Mouse (Mus musculus) ovary, adult 2 months (tissue): Measurements from ENCODE around the gene Olfr9. TPM values are rescaled to one million over a fixed set of nuclear protein-coding genes. Genes with fewer than 3 reads are reported as not detected.

Experiments used
- polyA plus RNA-seq: library from polyadenylated mRNA; depleted of rRNA; stranded (reverse); fragments of >200 nt; gene quantifications from 2 replicates; pipeline ENCODE4 v1.2.3, GENCODE M21; 2012; rRNA removed

The Olfr9 gene
- not detected in 2 replicates for polyA plus RNA-seq

DNA sequence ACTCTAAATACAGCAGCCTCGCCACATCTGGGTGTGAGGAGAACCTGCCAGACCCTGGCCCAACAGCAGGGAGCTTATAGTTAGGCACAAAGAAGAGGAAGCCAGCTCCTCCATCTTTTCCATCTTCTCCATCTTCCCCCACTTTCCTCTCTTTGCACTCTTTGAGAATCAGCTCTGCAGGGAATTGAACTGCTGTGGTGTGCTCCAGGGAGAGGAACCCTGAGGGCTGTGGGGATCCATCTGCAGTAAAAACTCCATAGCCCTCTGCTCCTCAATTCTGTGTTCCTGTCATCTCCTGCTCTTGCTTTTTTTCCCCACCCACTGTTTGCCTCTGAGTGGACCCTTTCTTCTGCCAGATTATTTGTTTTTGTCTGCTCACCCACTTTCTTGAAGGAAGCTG, at the start of gene Olfr9:
TSS of gene Olfr9 (plus strand) at position 301 of the 400 bp plus-strand sequence.

DNA sequence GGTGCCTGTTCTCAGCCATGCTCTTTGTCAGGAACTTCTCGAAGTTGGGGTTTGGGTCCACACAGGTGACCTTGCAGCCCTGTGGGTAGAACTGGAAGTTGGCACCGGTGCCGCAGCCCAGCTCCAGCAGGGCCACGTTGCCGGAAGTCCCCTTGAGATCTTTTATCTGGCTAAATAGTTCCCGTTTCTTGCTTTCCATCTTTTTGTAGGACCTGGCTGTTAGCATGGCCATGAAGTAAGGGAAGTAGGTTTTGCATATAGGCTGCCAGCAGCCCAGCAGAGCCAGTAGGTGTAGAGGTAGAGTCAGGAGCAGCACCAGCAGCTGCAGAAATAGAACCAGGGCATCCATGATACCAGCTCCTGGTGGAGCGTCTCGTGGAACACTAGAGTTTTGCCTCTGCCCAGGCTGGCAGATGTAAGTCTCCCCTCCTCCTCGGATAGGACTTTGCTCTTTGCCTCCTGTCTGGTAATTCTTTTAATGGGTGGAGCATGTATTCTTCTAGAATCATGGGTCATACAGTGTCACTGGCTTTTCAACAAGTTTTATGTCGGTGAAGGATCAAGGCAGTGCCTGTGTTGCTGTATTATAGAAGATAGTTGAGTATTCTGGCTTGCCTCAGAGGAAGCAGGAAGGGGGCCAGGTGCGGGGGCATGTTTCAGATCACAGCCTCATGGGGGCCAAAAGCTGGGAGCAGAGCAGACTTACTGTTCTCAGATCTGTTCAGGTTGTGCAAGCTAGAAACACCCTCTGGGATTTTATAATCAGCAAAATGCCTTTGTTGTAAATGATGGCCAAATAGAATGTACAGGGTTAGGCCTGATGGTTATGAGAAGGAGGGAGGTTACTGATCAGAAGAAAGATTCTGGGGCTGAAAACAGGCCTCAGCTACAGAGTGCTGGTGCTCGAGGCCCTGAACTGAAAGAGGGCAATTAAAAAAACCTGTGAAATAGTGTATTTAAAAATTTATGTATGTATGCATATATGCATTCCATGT, 28.3 kb upstream of the Olfr9 start, which contains the start of gene Mettl7b:
TSS of gene Mettl7b (minus strand) at position 399 of the 995 bp plus-strand sequence.

DNA sequence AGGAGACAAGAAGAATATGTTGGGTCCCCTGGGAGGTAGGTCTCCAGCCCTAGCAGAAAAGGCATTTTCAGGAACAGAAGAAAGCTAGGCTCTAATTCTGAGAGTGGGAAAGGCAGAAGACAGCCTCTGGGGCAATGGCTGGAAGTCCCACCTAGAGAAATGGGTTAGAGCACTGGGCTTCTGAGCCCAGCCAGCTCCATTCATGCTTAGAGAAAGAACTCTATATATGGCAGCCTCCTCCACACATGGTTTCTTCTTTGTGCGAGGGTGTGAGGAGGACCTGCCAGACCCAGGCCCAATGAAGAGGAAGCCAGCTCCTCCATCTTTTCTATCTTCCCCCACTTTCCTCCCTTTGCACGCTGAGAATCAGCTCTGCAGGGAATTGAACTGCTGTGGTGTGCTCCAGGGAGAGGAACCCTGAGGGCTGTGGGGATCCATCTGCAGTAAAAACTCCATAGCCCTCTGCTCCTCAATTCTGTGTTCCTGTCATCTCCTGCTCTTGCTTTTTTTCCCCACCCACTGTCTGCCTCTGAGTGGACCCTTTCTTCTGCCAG, 21.1 kb downstream of the Olfr9 start, which contains the start of gene Olfr763:
TSS of gene Olfr763 (plus strand) at position 504 of the 554 bp plus-strand sequence.

DNA sequence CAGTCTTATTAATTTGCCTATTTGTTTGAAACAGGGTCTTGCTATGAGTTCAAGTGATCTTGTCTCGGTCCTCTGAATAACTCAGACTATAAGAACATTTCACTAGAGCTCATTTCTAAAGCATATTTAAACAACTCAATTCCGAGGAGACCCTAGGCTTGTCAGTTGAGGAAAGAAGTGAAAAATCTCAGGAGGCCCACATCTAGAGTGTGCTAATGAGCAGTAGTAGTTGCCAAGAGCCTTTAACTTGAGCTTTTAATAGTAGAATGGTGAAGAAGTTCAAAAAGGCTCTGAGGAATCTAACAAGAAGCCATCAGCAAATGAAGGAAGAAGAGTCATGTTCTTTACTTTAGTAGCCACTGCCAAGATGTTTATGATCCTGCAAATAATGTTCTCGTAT, 50.6 kb downstream of the Olfr9 start, which contains the start of gene Olfr764-ps1:
TSS of gene Olfr764-ps1 (minus strand) at position 101 of the 400 bp plus-strand sequence.

Other genes starting within 250 kb of the Olfr9 start
- 14.3 and 18.2 TPM in 2 replicates for gene Dgka, start 244.6 kb upstream of the Olfr9 start, polyA plus RNA-seq
- gene Pym1, start 241.5 kb upstream of the Olfr9 start, polyA plus RNA-seq: 20.8 and 23.0 TPM in 2 replicates
- 10.0 and 11.3 TPM in 2 replicates for gene Mmp19, start 198.5 kb upstream of the Olfr9 start, polyA plus RNA-seq
- gene Dnajc14, start 185.4 kb upstream of the Olfr9 start, polyA plus RNA-seq: 10.4 and 10.8 TPM in 2 replicates
- gene Tmem198b, start 185.1 kb upstream of the Olfr9 start, polyA plus RNA-seq: 34.2 and 35.6 TPM in 2 replicates
- 1.6 and 4.1 TPM in 2 replicates for gene Sarnp, start 172.1 kb upstream of the Olfr9 start, polyA plus RNA-seq
- 30.3 and 44.4 TPM in 2 replicates for gene Ormdl2, start 167.8 kb upstream of the Olfr9 start, polyA plus RNA-seq
- 4.8 and 5.4 TPM in 2 replicates for gene Gdf11, start 97.7 kb upstream of the Olfr9 start, polyA plus RNA-seq
- 152 and 168 TPM in 2 replicates for gene Cd63, start 88.4 kb upstream of the Olfr9 start, polyA plus RNA-seq
- gene Rdh5, start 66.5 kb upstream of the Olfr9 start, polyA plus RNA-seq: 34.5 and 43.3 TPM in 2 replicates
- gene Bloc1s1, start 65.4 kb upstream of the Olfr9 start, polyA plus RNA-seq: 242 and 261 TPM in 2 replicates
- 36.2 and 36.9 TPM in 2 replicates for gene Itga7, start 55.6 kb upstream of the Olfr9 start, polyA plus RNA-seq
- 0.59 and 1.1 TPM in 2 replicates for gene Mettl7b, start 28.4 kb upstream of the Olfr9 start, polyA plus RNA-seq
- gene Olfr763, start 21.4 kb downstream of the Olfr9 start, polyA plus RNA-seq: not detected in 2 replicates
- not detected in 2 replicates for gene Olfr764-ps1, start 50.5 kb downstream of the Olfr9 start, polyA plus RNA-seq
- gene Olfr765, start 60.6 kb downstream of the Olfr9 start, polyA plus RNA-seq: not detected in 2 replicates
- gene Olfr766-ps1, start 79.5 kb downstream of the Olfr9 start, polyA plus RNA-seq: not detected in 2 replicates
- not detected in 2 replicates for gene Olfr767, start 93.5 kb downstream of the Olfr9 start, polyA plus RNA-seq
- not detected in 2 replicates for gene Olfr768, start 109.9 kb downstream of the Olfr9 start, polyA plus RNA-seq
- 0.09 TPM in 1 of 2 replicates, not detected in the other for gene Olfr769, start 128.4 kb downstream of the Olfr9 start, polyA plus RNA-seq
- not detected in 2 replicates for gene Olfr770, start 149.6 kb downstream of the Olfr9 start, polyA plus RNA-seq
- not detected in 2 replicates for gene Olfr771, start 175.3 kb downstream of the Olfr9 start, polyA plus RNA-seq
- gene Olfr772, start 188.5 kb downstream of the Olfr9 start, polyA plus RNA-seq: not detected in 2 replicates
- gene Olfr773, start 198.0 kb downstream of the Olfr9 start, polyA plus RNA-seq: not detected in 2 replicates
- gene Olfr774, start 246.8 kb downstream of the Olfr9 start, polyA plus RNA-seq: not detected in 2 replicates